Mouse (Mus musculus) gastrocnemius, postnatal 4 days (tissue): ENCODE data around the gene Gm6356. TPM values are rescaled to one million over a fixed set of nuclear protein-coding genes. Genes with fewer than 3 reads are reported as not detected.
"Not testable (repeated sequence)": the region's sequence is repeated elsewhere in the genome, so short reads cannot be mapped to it uniquely, and the experiment has no call there.

ENCODE experiments used
- DNase-seq, 2 experiments: peaks; one replicate each; pipeline ENCODE4 v3.0.0; 2021 to 2022; ENCODE audit warnings: low spot score in 2 of 2, mixed read lengths in 2 of 2
- long read RNA-seq, 2 experiments: library from polyadenylated mRNA; stranded (forward); transcript quantifications; one replicate each; pipeline ENCODE4 v2.0.0; 2021
- total RNA-seq, 2 experiments: library from RNA; stranded (reverse); gene quantifications; 2 replicates each; pipeline ENCODE4 v1.2.3; 2021

The Gm6356 gene
- not detected for total RNA-seq
- long read RNA-seq, experiment 1: 0 reads
- long read RNA-seq, experiment 2: 0 reads

- not testable (repeated sequence) for DNase-seq
Observed at GRCm38 (mm10) chr14:6973718-6974117, at the start of gene Gm6356. Gm6356 (minus strand) TSS chr14:6973818.

Other genes starting within 250 kb of the Gm6356 start
- gene Gm3636, start 231.5 kb downstream of the Gm6356 start, total RNA-seq: 1 to 10 TPM; 3.9 to 4.9 TPM
- under 1 TPM in 1 of 2 experiments, not detected in 1; 0.26 TPM for gene Gm8362, start 199.4 kb downstream of the Gm6356 start, total RNA-seq
- gene Gm3642, start 133.5 kb downstream of the Gm6356 start, total RNA-seq: not detected
- gene Gm3667, start 83.9 kb downstream of the Gm6356 start, total RNA-seq: 1 to 10 TPM in 1 of 2 experiments, under 1 TPM in 1; 0.69 to 2.2 TPM
- under 1 TPM in 1 of 2 experiments, not detected in 1; 0.34 TPM for gene Gm10406, start 53.6 kb upstream of the Gm6356 start, total RNA-seq
- gene Gm3685, start 71.2 kb upstream of the Gm6356 start, total RNA-seq: not detected
- gene Gm3696, start 126.8 kb upstream of the Gm6356 start, total RNA-seq: 1 to 10 TPM in 1 of 2 experiments, under 1 TPM in 1; 0.91 to 1.9 TPM
- gene Gm6676, start 151.6 kb upstream of the Gm6356 start, total RNA-seq: under 1 TPM in 1 of 2 experiments, not detected in 1; 0.15 TPM
- under 1 TPM; 0.49 TPM for gene Gm3512, start 200.7 kb upstream of the Gm6356 start, total RNA-seq
- gene Gm16434, start 220.7 kb upstream of the Gm6356 start, total RNA-seq: under 1 TPM in 1 of 2 experiments, not detected in 1; 0.15 TPM